Mouse (Mus musculus) neural tube, embryonic 14.5 days (tissue): ENCODE data around the gene Mea1. TPM values are rescaled to one million over a fixed set of nuclear protein-coding genes. Genes with fewer than 3 reads are reported as not detected.

Experiments
- ATAC-seq: fragments of 200-750 bp; cut with Nextera tagmentation; 2 replicates; pipeline ENCODE4 v1.8.0; 2017; ENCODE audit warnings: low read depth, mild to moderate bottlenecking, moderate TSS enrichment, moderate library complexity
- H3K27ac ChIP-seq: fragments of 300-500 bp; sonication (generic); 2 replicates; pipeline ENCODE4 v1.5.1; 2014; ENCODE audit warnings: low read depth, mild to moderate bottlenecking, control low read depth, low read length, moderate library complexity, mixed read lengths
- H3K27me3 ChIP-seq: fragments of 300-500 bp; sonication (generic); 2 replicates; pipeline ENCODE4 v1.6.1; 2014; ENCODE audit warnings: low read length; ENCODE audit not compliant: control insufficient read depth, insufficient read depth
- H3K36me3 ChIP-seq: fragments of 300-500 bp; sonication (generic); 2 replicates; pipeline ENCODE4 v1.6.1; 2014; ENCODE audit warnings: low read length, mixed read lengths; ENCODE audit not compliant: control insufficient read depth, insufficient read depth
- H3K4me1 ChIP-seq: fragments of 300-500 bp; sonication (generic); 2 replicates; pipeline ENCODE4 v1.6.1; 2014; ENCODE audit warnings: low read length; ENCODE audit not compliant: control insufficient read depth, insufficient read depth
- H3K4me2 ChIP-seq: fragments of 300-500 bp; sonication (generic); 2 replicates; pipeline ENCODE4 v1.6.1; 2014; ENCODE audit warnings: mild to moderate bottlenecking, low read depth, low read length, control low read depth
- H3K4me3 ChIP-seq: fragments of 300-500 bp; sonication (generic); 2 replicates; pipeline ENCODE4 v1.5.1; 2014; ENCODE audit warnings: low read depth, low read length, control low read depth, mixed read lengths
- H3K9ac ChIP-seq: fragments of 300-500 bp; sonication (generic); replicated peaks from 2 replicates; pipeline ENCODE4 v1.6.1; 2014; ENCODE audit warnings: low read depth, mild to moderate bottlenecking, control low read depth, low read length, mixed read lengths
- H3K9me3 ChIP-seq: fragments of 300-500 bp; sonication (generic); 2 replicates; pipeline ENCODE4 v1.6.1; 2016; ENCODE audit warnings: low read length; ENCODE audit not compliant: control insufficient read depth
- WGBS: fragments of 180-500 bp; shearing (Covaris S2); extraction: QIAGEN DNeasy Blood & Tissue Kit; methylation state at CpG from one replicate; pipeline ENCODE4 v1.1.7; 2014; 5-methylcytosine and 5-hydroxymethylcytosine counted together
- polyA plus RNA-seq: library from polyadenylated mRNA; unstranded; fragments of >200 nt; fragmentation: Nextera tagmentation; extraction: Ambion mirVana; gene quantifications from 2 replicates; pipeline ENCODE4 v1.2.1, GENCODE M21; 2014

The Mea1 gene
- polyA plus RNA-seq, 1 experiment from 2014 or later, result 301 TPM

- Histone ChIP-seq H3K4me1 (peaks cover 13% of the 10 kb centered on the region; the same call in 1 of the 2 replicates), H3K36me3 (peaks cover 5% of the 10 kb centered on the region; the same call in 1 of the 2 replicates), H3K9ac (peak within 1 kb of the TSS; percentile 81), H3K4me2 (peak within 1 kb of the TSS; percentile 99), H3K27me3 (no peaks in the 10 kb centered on the region; the same call in 1 of the 2 replicates), H3K4me3 (peak within 1 kb of the TSS; percentile 97), H3K27ac (peak within 1 kb of the TSS; percentile 75; the same call in 1 of the 2 replicates), H3K9me3 (no peaks in the 10 kb centered on the region)
- 7% methylated on average over 36 of the region's 36 CpGs for WGBS
- peak; percentile 90 for ATAC-seq
These were observed 32.5 kb downstream of the Mea1 start, which contains the start of gene Pex6 for GRCm38 (mm10) chr17:46710959-46711597. Pex6 (plus strand) TSS chr17:46711463.

DNA sequence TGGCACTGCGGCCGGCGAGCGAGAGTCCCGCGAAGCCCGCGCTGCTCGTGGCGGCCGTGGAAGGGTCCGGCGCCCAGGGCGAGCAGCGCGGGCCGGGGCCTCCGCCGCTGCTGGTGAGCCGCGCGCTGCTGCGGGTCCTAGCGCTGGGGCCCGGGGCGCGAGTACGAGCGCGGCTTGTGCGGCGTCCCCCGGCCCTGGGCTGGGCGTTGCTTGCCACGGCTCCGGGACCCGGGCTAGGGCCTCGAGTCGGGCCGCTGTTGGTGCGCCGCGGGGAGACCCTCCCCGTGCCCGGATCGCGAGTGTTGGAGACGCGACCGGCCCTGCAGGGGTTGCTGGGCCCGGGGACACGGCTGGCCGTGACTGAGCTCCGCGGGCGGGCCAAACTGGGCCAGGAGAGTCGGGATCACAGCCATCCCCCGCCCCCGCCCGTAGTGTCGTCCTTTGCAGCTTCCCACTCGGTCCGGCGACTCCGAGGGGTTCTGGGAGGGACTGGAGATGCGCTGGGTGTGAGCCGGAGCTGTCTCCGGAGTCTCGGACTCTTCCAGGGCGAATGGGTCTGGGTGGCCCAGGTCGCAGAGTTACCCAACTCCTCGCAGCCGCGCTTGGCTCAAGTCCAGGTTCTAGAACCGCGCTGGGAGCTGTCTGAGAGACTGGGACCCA lies 33.1 kb downstream of the Mea1 start:
- peak; percentile 32; the same call in 1 of the 2 replicates for ATAC-seq
- peaks cover 5% of the 10 kb centered on the region; the same call in 1 of the 2 replicates for H3K36me3 ChIP-seq
- H3K27me3 ChIP-seq, result no peaks in the 10 kb centered on the region; the same call in 1 of the 2 replicates
- peak overlapping the region; percentile 97 for H3K4me3 ChIP-seq
- peak overlapping the region; percentile 52; the same call in 1 of the 2 replicates for H3K27ac ChIP-seq
- H3K4me2 ChIP-seq, result peak overlapping the region; percentile 99
- under 1% methylated on average over 69 of the region's 76 CpGs for WGBS
- no peaks in the 10 kb centered on the region for H3K9me3 ChIP-seq
- peak overlapping the region; percentile 81 for H3K9ac ChIP-seq
- H3K4me1 ChIP-seq, result peaks cover 13% of the 10 kb centered on the region; the same call in 1 of the 2 replicates

GRCm38 (mm10) chr17:46712442-46712841 lies 33.8 kb downstream of the Mea1 start:
- Histone ChIP-seq H3K9me3 (no peaks in the 10 kb centered on the region), H3K36me3 (peaks cover 5% of the 10 kb centered on the region; the same call in 1 of the 2 replicates), H3K4me3 (peak overlapping the region; percentile 97), H3K9ac (no peak overlapping the region), H3K27me3 (no peaks in the 10 kb centered on the region; the same call in 1 of the 2 replicates), H3K4me2 (peak overlapping the region; percentile 99), H3K27ac (no peak overlapping the region), H3K4me1 (peaks cover 13% of the 10 kb centered on the region; the same call in 1 of the 2 replicates)
- 82% methylated on average over 7 of the region's 7 CpGs for WGBS
- ATAC-seq, result no peak

DNA sequence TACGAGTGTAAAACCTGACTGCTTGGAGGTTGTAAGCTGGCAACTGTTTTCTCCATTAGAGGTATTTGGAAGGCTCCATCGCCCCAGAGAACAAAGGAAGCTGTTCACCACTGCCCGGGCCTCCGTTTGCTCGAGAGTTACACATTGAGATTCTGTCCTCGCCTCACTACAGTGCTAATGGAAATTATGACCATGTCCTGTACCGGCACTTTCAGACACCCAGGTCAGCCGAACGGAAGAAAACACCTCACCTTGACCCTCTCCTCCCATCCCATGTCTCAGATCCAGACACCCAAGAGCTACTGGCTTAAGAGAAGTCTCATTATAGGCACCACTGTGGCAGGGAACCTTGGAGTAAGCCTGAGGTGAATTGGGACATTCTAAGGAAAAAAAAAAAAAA lies 35.3 kb downstream of the Mea1 start:
- Histone ChIP-seq H3K4me3 (no peak overlapping the region), H3K36me3 (peaks cover 5% of the 10 kb centered on the region; the same call in 1 of the 2 replicates), H3K4me1 (peaks cover 13% of the 10 kb centered on the region; the same call in 1 of the 2 replicates), H3K9ac (no peak overlapping the region), H3K27me3 (no peaks in the 10 kb centered on the region; the same call in 1 of the 2 replicates), H3K4me2 (no peak overlapping the region), H3K9me3 (no peaks in the 10 kb centered on the region), H3K27ac (no peak overlapping the region)
- 88% methylated on average over 9 of the region's 9 CpGs for WGBS
- ATAC-seq, result no peak

DNA sequence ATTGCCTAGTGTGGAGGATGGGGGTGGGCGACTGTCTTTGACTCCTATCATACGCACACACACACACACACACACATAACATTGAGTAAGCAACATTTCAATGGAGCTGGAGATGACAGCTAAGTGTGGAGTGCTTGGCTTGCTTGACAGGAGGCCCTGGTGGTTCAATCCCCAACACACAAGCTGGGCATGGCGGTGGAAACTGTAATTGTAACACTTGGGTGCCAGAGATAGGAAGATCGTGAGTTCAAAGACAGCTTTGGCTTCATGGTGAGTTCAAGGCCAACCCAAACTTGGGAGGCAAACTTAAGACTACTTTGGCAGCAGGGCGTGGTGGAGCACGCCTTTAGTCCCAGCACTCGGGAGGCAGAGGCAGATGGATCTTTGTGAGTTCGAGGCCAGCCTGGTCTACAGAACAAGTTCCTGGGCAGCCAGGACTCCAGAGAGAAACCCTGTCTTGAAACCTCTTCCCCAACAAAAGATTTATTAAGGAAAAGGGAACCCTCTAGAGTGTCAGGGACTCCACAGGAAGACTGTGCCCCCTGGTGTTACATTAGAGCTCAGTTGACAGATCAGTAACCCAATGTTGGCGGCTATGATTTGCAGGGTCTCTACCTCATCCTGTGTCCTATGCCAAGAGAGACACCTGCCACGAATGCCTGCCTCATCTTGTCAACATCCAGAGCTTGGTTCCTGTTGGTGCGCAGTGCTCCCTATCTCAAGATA lies 36.3 kb downstream of the Mea1 start:
- Histone ChIP-seq H3K9ac (no peak overlapping the region), H3K4me3 (no peak overlapping the region), H3K4me2 (no peak overlapping the region), H3K9me3 (no peaks in the 10 kb centered on the region), H3K4me1 (peaks cover 13% of the 10 kb centered on the region; the same call in 1 of the 2 replicates), H3K27me3 (no peaks in the 10 kb centered on the region; the same call in 1 of the 2 replicates), H3K36me3 (peaks cover 5% of the 10 kb centered on the region; the same call in 1 of the 2 replicates), H3K27ac (no peak overlapping the region)
- ATAC-seq, result no peak
- WGBS, result 96% methylated on average over 11 of the region's 11 CpGs

GRCm38 (mm10) chr17:46721077-46721476 lies 42.5 kb downstream of the Mea1 start:
- Histone ChIP-seq H3K27ac (no peak overlapping the region), H3K27me3 (no peaks in the 10 kb centered on the region), H3K9me3 (no peaks in the 10 kb centered on the region), H3K4me3 (no peak overlapping the region), H3K4me1 (no peaks in the 10 kb centered on the region), H3K36me3 (peaks cover 8% of the 10 kb centered on the region), H3K4me2 (no peak overlapping the region), H3K9ac (no peak overlapping the region)
- 88% methylated on average over 7 of the region's 7 CpGs for WGBS
- ATAC-seq, result no peak

GRCm38 (mm10) chr17:46724477-46725084 lies 46.0 kb downstream of the Mea1 start:
- 83% methylated on average over 19 of the region's 20 CpGs for WGBS
- Histone ChIP-seq H3K27me3 (0 out of 2 replicates have a peak, but pooled peaks cover 2% of the 10 kb centered on the region), H3K27ac (no peak overlapping the region), H3K4me1 (no peaks in the 10 kb centered on the region), H3K36me3 (peaks cover 8% of the 10 kb centered on the region), H3K9me3 (no peaks in the 10 kb centered on the region), H3K4me3 (no peak overlapping the region), H3K9ac (no peak overlapping the region), H3K4me2 (no peak overlapping the region)
- ATAC-seq, result no peak

GRCm38 (mm10) chr17:46725273-46725672 lies 46.7 kb downstream of the Mea1 start:
- Histone ChIP-seq H3K4me1 (no peaks in the 10 kb centered on the region), H3K4me3 (no peak overlapping the region), H3K27me3 (0 out of 2 replicates have a peak, but pooled peaks cover 2% of the 10 kb centered on the region), H3K9me3 (no peaks in the 10 kb centered on the region), H3K4me2 (no peak overlapping the region), H3K36me3 (peaks cover 8% of the 10 kb centered on the region), H3K9ac (no peak overlapping the region), H3K27ac (no peak overlapping the region)
- ATAC-seq, result no peak; the same call in 1 of the 2 replicates
- WGBS, result 48% methylated on average over 9 of the region's 9 CpGs
